Mouse (Mus musculus): ENCODE data around the gene Nlgn1.

The Nlgn1 gene

DNA sequence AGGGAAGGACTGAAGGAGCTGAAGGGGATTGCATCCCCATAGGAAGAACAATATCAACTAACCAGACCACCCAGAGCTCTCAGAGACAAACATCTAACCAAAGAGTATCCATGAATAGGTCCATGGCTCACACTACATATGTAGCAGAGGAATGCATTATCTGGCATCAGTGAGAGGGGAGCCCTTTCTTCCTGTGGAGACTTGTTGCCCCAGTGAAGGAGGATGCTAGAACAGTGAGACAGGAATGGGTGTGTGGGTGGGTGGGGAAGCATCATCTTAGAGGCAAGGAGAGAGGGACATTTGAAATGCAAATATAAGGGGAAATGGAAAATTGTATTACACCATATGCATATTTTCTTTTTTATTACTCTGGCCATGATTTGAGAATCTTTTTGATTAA is 473.9 kb downstream of the Nlgn1 start:
- DNase-seq (ENCODE audit: extremely low read depth, low read depth, low spot score): no peak

DNA sequence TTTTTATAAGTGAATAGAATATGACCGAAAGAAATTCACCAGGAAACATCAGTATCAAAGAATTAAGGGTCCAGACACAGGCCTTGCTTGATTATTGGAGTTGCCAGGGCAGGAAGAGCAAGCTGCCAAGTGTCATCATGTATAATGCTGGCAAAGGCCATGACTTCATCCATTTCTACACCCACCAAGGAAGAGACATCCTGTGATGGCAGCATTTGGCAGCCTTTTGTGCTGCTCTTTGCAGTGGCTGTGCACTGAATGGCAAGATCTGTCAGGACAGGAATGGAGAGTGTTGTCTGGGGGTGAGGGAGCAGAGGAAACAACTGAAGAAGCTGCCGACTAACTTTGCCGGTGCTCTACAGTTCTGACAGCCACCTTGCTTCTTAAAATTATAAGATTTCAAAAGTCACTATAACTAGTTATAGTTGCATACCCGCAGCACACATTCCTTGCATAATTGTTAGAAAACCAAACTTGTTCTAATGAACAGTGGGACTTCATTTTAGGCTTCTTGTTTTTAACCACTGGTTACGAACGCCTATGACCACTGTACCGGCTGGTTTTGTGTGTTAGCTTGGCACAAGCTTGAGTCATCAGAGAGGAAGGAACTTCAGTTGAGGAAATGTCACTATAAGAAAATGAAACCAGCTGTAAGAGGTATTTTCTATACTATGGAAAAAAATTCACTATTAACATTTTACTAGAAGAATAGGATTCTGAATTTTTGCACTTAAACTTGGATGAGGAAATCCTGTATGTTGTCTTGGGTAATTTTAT is 487.4 kb downstream of the Nlgn1 start:
- no peak for DNase-seq (ENCODE audit: extremely low read depth, low read depth, low spot score)

DNA sequence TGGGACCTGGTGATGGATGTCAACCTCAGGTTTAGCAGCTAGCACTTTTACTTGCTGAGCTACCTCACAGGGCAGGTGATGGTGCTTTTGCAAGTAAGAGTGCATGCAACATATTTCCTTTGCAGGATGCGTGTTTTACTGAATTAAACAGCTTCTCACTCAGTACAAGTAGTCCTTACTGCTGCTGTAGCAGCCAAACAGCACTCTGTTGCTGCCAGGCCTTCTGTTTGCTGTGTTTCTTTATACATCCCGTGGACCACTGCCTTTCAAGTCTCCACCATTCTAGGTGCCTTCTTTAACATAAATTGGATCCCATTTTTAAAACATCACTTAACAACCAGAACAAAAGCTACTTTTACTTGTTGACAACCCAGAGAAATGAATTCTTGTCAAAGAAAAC is 502.0 kb downstream of the Nlgn1 start:
- DNase-seq (ENCODE audit: extremely low read depth, low read depth, low spot score): no peak

DNA sequence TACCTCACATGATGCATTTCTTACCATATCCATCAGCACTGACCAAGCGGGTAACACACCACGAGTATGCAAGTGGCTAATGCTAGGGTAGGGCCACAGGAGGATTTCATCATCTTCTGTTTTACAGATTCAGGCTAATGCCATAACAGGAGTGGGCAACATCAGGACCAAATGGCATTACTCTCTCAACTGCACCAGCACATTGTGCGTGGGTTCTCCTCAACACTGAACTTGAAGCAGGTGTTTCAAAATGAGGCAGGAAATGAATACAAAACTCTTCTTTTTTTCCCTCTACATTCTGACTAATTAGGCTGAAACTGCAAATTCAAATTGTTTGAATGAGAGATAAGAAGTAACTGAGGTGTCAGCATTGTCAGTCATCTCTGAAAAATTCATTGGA is 518.9 kb downstream of the Nlgn1 start:
- DNase-seq (ENCODE audit: extremely low read depth, low read depth, low spot score): no peak

DNA sequence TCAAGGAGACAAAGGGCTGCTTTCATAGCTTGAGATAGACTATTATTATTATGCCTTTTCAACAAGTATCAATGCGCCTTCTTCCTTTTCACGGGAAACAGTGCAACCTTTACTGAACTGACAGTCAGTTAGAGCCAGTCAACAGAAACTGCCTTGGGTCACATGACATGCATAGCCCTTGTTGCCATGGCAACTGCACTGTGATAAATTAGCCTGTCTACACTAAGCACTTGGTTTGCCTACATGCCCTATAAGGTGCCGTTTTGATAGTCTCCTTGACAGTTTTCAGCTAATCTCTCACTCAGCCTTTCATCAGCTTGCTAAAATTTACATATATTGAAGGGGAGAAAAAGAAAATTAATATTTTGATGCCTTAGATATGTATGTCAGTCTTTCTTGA is 524.7 kb downstream of the Nlgn1 start:
- no peak for DNase-seq (ENCODE audit: extremely low read depth, low read depth, low spot score)

DNA sequence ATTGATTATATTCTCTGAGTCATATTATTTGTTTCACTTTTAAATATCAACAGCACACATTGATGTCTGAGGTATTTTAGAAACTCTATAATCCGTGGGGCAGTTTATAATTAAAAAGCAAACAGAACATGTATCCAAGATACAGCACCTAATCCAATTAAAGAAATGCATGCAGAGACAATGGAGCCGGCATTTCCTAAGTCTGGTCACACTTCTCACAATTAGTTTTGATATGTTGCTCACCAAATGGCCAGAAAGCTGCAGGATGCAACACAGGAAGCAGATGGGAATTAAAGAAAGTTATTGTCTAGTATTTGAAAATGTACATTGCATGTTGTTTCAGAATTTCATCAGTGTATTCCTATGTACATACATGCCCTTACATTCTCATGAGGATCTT is 550.6 kb downstream of the Nlgn1 start:
- no peak for DNase-seq (ENCODE audit: extremely low read depth, low read depth, low spot score)

DNA sequence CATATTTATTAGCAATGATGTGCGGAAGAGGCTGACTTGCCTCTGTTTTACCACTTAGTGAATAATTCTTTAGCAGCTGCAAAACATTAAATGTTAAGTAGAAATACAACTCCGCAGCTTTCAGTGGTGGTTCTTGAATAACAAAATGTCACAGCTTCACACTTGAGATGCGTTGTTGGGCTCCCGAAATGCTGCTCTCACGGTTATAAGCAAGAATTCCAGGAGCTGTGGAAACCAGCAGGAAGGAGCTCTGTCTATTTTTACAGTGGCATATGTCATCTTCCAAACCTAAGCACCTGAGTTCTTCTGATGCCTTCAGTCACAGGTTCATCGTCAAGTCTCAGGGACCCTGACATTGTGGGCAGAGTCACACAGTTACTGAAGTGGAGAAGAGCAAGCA is 556.8 kb downstream of the Nlgn1 start:
- DNase-seq (ENCODE audit: extremely low read depth, low read depth, low spot score): no peak

DNA sequence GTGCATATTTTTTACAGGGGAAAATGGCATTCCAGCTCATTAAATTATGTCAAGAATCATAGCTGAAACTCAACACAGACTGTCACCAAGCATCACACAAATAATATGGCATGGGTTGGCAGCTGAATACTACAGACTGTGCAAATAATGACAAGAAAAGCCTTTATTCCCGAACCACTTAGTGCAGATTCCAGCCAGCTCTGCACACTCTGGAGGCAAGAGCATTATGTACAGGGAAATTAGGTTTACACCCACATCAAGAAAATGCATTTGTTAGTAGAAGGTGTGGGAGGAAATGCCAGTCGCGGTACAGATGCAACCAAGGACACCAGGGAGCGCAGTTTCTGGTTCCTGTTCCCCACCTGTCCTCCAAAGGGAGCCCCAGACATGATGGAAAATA is 558.4 kb downstream of the Nlgn1 start:
- DNase-seq (ENCODE audit: extremely low read depth, low read depth, low spot score): no peak

DNA sequence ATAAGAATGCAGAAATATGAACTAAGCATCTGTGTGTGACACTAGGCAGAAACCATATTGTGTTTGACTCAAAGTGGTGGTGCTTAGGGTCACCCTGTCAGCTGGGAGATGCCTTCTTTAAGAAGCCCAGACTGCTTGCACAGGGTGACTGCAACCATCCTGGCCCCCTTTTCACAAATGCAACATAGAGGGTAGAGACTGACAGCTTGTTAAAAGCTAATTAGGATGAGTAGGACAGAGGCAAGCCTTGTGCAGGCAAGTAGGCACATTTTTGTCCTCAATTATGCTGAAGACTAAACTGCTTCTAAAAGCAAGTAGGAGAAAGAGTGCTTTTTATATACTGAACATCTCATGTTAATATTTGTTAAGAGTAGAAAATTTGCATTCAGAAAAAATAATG is 558.8 kb downstream of the Nlgn1 start:
- DNase-seq (ENCODE audit: extremely low read depth, low read depth, low spot score): no peak

DNA sequence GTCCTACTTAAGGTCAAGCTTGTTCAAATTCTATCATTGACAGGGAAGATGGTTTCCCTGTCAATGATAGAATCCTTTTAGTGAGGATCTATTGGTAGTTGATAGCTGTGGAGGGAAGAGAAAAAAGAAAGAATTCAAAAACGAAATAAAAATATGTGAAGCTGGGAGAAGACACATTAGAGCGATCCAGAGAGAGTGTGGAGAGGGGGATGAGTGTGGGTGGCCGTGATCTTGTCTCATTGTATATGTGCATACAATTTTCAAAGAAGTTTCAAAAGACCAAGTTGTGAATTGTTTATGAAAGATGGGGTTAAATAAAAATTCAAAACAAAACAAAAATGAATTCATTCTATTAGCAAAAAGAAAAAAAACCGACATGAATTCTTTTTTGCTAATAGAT is 568.6 kb downstream of the Nlgn1 start:
- DNase-seq (ENCODE audit: extremely low read depth, low read depth, low spot score): no peak

DNA sequence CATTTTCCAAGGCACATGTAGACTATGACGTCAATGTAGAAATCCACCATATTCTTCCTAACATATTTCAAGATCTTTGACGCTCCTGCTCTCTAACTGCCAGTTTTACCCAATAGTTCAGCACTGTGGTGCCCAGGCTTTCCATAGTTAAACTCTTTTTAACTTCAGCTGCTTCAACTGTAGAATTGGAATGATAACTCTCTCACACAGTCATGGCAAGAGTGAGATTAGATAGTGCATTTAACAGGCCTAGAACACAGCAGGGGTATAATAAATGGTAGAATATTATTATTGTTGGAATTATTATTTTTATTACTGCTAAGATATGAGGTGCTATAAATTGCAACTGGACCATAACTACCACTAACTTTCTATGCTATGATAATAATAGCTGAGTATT is 574.4 kb downstream of the Nlgn1 start:
- DNase-seq (ENCODE audit: extremely low read depth, low read depth, low spot score): no peak

DNA sequence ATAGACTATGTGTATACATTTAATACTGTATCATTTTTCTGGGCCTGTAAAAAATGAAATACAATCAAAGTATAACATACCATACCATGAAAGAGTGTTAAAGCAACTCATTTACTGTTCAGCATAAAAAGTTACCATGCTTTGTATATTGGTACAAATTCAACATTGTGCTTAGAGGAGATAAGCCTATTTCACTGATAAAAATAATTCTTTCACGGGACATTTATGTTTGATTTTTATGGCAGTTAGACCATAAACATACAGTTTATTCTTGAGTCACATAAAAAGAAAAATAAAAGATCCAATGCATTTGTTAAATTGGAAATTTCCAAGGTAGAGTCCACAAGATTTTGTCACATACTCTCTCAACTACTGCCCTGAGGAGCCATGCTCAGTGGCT is 608.1 kb downstream of the Nlgn1 start:
- no peak for DNase-seq (ENCODE audit: extremely low read depth, low read depth, low spot score)

DNA sequence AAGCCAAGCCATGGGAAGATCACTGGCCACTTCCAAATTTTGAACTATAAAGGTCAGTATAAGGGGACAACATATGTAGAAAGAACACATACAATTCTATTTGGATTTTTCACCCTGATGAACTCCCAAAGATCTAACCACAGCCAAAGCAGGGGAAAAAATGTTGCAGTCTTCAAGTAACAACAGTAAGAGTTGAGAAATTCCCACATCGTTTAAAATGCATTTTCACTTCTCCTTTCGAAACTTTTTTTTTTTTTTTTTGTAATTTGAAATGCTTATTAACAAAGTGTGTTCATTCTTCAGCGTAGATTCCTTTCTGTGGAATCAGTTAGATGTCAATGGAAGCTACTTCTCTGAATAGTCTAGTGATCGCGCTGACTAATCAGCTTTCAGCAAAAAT is 610.8 kb downstream of the Nlgn1 start:
- DNase-seq (ENCODE audit: extremely low read depth, low read depth, low spot score): no peak

DNA sequence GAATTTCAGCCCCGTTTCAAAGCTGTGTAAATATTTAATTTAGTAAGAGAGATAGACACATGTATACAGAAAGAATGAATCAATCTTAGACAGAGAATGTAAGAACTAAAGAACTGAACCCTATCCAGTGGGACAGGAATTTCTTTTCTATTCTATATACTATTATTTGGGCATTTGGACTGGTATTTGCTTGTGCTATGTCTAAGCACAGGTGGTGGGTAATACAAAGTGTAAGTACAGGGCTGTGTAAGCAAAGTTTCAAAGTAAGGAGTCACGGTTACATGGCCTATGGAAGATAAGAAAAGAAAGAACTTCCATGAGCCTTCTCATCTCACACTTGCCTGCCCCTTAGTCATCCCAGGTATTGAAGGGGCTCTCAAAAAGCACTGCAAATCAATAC is 624.9 kb downstream of the Nlgn1 start:
- DNase-seq (ENCODE audit: extremely low read depth, low read depth, low spot score): no peak

DNA sequence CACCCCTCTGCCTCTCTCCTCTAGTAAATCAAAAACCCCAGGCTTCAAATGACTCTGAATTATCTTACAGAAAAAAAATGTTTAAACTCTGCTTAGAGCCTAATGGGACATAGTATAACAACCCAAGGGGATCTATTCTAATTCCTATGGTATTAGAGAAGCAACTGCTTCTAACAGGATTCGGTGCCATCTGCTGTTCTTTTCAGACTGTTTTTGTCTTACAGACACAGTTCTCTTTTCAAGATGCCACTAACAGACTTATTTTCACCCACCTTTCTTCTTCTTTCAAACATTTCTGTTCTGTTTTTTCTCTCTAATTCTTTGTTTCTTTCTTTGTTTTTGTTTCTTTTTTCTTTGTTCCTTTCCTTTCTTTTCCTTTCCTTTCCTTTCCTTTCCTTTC is 635.0 kb downstream of the Nlgn1 start:
- no peak for DNase-seq (ENCODE audit: extremely low read depth, low read depth, low spot score)

DNA sequence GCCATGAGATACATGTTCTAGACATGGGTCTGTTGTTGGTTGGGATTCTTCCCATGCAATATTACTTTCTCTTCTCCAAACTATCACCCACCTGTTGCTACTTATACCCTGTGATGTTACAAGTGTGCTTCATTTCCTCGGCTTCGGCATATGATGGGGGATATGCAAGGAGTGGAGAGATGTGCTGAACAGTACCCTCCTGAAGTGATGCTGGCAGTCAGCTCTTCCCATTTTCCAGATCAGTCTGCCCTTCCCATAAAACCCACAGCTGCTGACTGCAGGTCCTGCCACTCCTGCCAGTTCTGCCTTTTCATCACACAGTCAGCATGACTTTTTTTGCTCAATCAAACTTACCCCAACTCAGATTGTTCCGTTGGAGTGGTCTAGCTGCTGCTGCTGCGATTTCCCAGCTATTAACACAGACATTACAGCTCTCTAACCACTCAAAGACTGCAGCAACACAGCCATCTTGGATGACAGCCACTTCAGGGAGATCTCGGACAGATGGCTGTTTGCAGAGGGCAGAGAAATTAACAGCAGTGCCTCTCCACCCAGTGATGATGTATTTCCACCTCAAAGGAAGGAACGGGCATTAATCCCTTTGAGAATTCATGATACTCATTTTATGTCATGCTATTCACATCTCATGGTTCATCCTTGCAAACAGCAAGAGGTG is 643.3 kb downstream of the Nlgn1 start:
- DNase-seq (ENCODE audit: extremely low read depth, low read depth, low spot score): no peak

DNA sequence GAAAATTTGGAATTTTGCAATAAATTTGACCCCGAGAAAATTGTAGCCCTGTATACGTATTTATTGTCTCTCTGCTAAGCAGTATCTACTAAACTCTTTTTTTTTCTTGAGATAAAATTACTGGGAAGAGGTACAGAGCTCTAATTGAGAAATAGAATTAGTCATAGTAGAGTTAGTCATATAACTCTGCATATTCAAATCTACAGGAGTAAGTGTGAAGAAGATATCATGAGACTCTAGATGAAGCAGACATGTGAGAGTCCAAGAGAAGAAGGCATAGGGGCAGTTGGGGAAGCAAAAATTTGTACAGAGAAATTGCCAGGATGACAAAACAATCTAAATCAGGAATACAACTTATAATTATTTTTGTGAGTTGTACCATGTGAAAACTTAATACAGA is 648.6 kb downstream of the Nlgn1 start:
- DNase-seq (ENCODE audit: extremely low read depth, low read depth, low spot score): no peak

DNA sequence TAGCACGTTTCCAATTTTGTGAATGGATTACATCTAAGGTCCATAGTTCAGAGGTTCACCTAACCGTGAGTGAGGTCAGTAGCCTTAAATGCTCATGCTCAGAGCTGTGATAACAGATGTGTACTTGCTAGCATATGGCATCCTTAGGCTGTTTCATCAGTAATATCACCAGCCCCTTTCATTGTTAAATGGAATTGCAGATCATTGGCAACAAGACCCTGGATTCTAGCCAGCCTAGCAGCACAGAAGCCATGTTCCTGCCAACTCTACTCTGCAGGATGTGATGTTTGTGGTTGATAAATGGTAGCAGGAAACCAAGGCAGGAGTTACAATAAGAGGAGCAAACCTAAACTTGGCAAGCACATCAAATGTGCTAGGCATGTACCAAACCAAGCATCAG is 652.9 kb downstream of the Nlgn1 start:
- no peak for DNase-seq (ENCODE audit: extremely low read depth, low read depth, low spot score)

DNA sequence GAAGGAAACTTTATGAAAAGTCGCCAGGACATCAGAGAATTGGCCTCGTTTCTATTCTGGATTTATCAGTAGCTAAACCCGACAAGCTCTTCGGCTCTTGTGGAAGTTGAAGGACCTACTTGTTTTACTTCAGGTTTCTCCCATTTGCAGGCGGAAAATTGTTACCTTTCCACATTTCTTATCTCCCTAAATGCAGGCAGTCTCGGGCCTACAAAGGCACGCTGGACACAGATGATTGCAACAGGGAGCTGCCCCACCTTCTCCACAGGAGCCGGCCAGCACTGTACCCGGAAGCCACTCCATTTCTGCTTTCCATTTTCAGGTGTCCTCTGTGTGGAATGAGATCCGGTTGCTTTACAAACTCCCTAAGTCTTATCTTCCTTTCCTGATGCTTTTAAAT is 656.4 kb downstream of the Nlgn1 start:
- DNase-seq (ENCODE audit: extremely low read depth, low read depth, low spot score): no peak

DNA sequence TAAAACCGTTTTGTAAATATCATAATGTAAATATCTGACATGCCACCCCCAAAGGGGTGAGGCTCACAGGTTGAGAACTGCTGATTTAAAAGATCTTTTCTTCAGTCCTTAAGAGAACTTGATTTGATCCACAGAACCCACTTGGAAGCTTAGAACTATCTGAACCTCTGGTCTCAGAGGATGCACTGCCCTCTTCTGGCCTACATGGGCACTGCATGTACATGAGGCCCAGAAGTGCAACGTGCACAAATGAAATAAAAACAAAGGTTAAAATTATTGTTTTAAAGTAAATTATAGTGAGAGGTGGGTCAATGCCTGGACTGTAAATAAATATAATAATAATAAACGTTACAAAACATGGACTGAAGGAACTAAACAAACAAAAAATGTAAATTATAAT is 657.2 kb downstream of the Nlgn1 start:
- DNase-seq (ENCODE audit: extremely low read depth, low read depth, low spot score): no peak

DNA sequence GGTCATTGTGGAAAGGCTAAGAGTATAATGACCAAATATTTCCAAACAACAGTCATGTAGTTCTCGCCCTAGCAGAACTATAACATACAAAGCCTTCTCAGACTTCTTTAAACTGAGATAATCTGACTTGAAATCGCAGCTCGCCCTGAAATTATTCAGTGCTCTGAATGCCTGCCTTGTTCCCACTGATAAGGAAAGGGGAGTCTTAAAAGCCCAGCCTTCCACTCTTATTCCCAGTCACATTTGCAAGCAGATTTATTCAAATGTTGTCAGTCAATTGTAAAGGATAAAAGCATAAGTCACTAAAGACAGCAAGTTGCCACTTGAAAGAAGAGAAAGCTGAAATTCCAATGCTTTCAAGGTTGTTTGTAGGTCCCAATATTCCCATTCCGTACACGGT is 658.9 kb downstream of the Nlgn1 start:
- no peak for DNase-seq (ENCODE audit: extremely low read depth, low read depth, low spot score)

DNA sequence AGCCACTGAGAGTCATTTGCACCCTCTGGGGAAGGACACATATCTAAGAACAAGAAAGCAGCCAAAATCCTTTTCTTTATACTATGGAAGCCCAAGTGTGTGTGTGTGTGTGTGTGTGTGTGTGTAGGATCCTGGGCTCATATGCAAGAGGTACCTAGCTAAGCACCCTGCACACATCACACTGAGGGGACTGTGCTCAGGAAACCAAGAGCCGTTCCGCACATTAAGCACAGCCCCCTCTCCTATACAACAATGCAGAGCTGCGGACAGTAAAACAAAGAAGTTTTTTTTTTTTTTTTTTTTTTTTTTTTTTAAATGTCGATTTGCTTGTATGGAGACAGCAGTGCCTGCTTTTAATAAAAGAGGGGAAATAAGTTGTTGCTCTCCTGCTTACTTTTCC is 659.5 kb downstream of the Nlgn1 start:
- no peak for DNase-seq (ENCODE audit: extremely low read depth, low read depth, low spot score)

DNA sequence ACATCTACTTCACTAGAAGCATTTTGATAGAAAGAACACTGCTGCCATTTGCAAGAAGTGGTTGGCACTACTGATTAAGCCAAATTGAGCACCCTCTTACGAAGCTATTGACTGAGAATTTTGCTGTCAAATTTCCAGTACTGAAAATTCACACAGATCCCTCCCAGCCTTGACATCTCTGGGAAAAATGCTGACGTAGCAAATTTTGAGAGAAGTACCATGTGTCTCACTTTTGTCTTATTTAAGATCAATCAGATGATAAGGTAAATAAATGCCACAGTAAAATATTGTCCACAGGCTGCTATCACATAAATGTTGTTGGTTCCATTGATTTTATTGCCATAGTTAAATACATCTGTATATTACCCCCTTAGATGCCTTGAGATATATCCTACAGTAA is 668.8 kb downstream of the Nlgn1 start:
- no peak for DNase-seq (ENCODE audit: extremely low read depth, low read depth, low spot score)

Data from fat pad, adult 2 months (tissue).